Mouse (Mus musculus) naive thymus-derived CD4-positive, alpha-beta T cell, adult 2 months (primary cell): ENCODE data around the gene Brms1l.
"Not testable (repeated sequence)": the region's sequence is repeated elsewhere in the genome, so short reads cannot be mapped to it uniquely, and the experiment has no call there.

Experiments used
- DNase-seq: peaks from one replicate; pipeline ENCODE4 v3.0.0-alpha.2; 2011; ENCODE audit warnings: low read depth

Gene Brms1l

GRCm38 (mm10) chr12:55836199-55836951 lies at the start of gene Brms1l:
Gene Brms1l (plus strand): TSS chr12:55836324.
- DNase-seq = peak; percentile 96

GRCm38 (mm10) chr12:55794485-55794884 lies 41.6 kb upstream of the Brms1l start:
- DNase-seq = not testable (repeated sequence)

GRCm38 (mm10) chr12:55797103-55797502 lies 39.0 kb upstream of the Brms1l start:
- no peak for DNase-seq

- no peak for DNase-seq
Observed at GRCm38 (mm10) chr12:55798745-55799144, 37.4 kb upstream of the Brms1l start.

- DNase-seq = no peak
Observed at GRCm38 (mm10) chr12:55800144-55800543, 36.0 kb upstream of the Brms1l start.

GRCm38 (mm10) chr12:55801131-55801530 lies 35.0 kb upstream of the Brms1l start:
- no peak for DNase-seq

- DNase-seq = no peak
Observed at GRCm38 (mm10) chr12:55805035-55805434, 31.1 kb upstream of the Brms1l start.

- DNase-seq = no peak
Observed at GRCm38 (mm10) chr12:55816488-55816887, 19.6 kb upstream of the Brms1l start.

- peak; percentile 63 for DNase-seq
Observed at GRCm38 (mm10) chr12:55820119-55820660, 15.9 kb upstream of the Brms1l start.

- DNase-seq = peak; percentile 99
Observed at GRCm38 (mm10) chr12:55820661-55821314, 15.3 kb upstream of the Brms1l start, which contains the start of gene Ralgapa1. Gene Ralgapa1 (minus strand): TSS chr12:55821167.

- DNase-seq = no peak
Observed at GRCm38 (mm10) chr12:55824027-55824426, 12.1 kb upstream of the Brms1l start.

- DNase-seq = no peak
Observed at GRCm38 (mm10) chr12:55825537-55825936, 10.6 kb upstream of the Brms1l start.

- DNase-seq = peak; percentile 75
Observed at GRCm38 (mm10) chr12:55831101-55831500, 5.0 kb upstream of the Brms1l start.

- no peak for DNase-seq
Observed at GRCm38 (mm10) chr12:55832961-55833360, 3.2 kb upstream of the Brms1l start.

- DNase-seq = peak; percentile 33
Observed at GRCm38 (mm10) chr12:55833906-55834625, 2.1 kb upstream of the Brms1l start.

GRCm38 (mm10) chr12:55834891-55835290 lies 1.2 kb upstream of the Brms1l start:
- no peak for DNase-seq

- no peak for DNase-seq
Observed at GRCm38 (mm10) chr12:55835857-55836198, 296 bp upstream of the Brms1l start.

GRCm38 (mm10) chr12:55837495-55837894 lies 1.4 kb downstream of the Brms1l start:
- DNase-seq = no peak

GRCm38 (mm10) chr12:55846741-55847140 lies 10.6 kb downstream of the Brms1l start:
- DNase-seq = peak; percentile 60

GRCm38 (mm10) chr12:55847851-55848250 lies 11.7 kb downstream of the Brms1l start:
- no peak for DNase-seq

- no peak for DNase-seq
Observed at GRCm38 (mm10) chr12:55850650-55851049, 14.5 kb downstream of the Brms1l start.
